Mouse (Mus musculus) thymus, postnatal 14 days (tissue): Measurements from ENCODE around the gene Pdzph1.

Source experiments
- DNase-seq: peaks from one replicate; pipeline ENCODE4 v3.0.0; 2021

Pdzph1 gene

GRCm38 (mm10) chr17:58991275-58991674, at the start of gene Pdzph1:
TSS of gene Pdzph1 (minus strand) at chr17:58991375.
- no peak for DNase-seq

- no peak for DNase-seq
Observed at GRCm38 (mm10) chr17:59039754-59040153, 48.6 kb upstream of the Pdzph1 start.

DNA sequence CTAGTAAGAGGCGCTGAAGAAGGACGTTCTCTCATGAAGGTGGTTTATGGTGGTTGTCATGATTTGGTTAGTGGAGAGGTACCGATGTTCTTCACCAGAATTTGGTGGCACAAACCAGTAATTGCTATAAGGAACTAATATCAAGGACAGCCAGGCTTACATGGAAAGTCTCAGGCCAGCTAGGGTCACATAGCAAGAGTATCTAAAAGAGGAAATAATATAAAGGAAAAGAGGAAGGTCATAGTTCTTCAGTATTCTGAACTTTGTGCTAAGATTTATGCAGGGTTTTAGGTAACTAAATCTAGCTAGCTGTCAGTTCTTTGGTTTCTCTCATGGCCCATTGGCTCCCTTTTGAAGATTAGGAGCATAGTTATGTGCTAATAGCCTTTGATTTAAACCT, 42.3 kb upstream of the Pdzph1 start:
- no peak for DNase-seq

DNA sequence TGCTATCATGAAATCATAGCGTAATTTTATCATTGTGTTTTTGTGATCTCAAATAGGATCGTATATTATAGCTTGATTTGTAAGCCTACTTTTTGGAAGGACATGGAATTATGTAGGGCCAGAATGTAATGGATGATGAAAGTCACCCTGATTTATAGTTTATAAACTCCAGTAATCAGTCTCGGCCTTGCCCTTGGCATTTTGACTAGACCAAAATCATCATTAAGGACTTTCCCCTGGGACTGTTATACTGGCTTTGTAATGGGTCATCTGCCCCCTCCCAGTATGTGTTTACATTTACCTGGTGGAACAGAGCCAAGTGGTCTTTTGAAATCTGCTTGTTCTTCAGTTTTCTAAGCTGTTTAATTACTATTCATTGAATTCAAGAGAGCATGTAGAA, 35.2 kb upstream of the Pdzph1 start:
- no peak for DNase-seq

DNA sequence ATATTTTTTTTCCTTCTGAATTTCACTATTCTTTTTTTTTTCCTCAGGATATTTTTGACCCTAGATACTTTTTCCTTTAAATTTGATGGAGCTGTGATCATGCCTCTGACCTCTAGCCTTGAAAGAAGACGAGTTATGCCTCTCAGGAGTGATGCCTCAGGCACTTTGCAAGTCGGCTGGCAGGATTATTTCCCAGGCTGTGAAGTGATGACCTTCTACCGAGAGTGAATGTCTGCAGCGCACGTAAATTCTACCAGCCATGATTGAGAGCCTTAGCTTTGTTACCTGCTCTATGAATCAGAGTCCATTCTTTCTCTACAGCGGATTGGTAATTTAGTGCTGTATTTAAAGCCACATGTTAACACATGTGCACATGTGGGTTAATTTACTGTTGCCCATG, 33.3 kb upstream of the Pdzph1 start:
- DNase-seq, result no peak

DNA sequence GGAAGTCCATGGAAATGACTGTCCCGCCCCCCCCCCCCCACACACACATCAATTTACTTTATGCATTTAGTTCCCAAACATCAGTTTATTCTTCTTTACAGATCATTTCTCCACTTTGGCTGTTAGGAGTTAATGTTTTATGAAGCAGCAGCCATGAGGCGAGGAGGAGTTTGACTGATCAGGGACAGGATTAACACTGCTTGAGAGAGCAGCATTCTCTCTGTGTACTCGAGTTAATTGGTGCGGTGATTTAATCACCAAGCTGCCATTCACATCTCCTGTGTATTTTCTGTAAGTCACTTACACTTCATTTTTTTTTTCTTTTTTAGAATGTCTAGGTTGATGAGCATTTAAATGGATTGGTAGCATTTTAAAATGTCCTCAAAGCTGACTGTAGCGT, 32.8 kb upstream of the Pdzph1 start:
- no peak for DNase-seq

GRCm38 (mm10) chr17:59018666-59019065, 27.5 kb upstream of the Pdzph1 start:
- DNase-seq, result no peak

DNA sequence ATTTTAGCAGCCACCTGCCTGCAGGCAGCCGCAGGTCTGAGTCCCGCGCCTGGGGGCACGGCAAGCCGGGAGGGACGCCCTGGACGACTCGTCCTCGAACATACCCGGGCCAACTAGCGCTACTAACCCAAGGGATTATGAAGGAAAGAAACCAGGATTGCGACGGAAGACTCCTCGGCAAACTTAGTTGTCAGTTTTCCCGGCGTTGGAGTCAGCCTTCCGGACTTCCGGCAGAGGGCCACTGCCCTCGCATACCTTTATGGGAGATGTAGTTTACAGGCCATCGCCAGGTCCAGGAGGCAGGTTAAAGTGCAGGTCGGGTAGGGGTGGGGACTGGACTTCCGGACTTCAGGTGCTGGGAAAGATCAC, 21.9 kb upstream of the Pdzph1 start, which contains the start of gene Nudt12:
Gene Nudt12 (minus strand): TSS at position 282 of the 369 bp plus-strand sequence.
- DNase-seq, result peak; percentile 65

DNA sequence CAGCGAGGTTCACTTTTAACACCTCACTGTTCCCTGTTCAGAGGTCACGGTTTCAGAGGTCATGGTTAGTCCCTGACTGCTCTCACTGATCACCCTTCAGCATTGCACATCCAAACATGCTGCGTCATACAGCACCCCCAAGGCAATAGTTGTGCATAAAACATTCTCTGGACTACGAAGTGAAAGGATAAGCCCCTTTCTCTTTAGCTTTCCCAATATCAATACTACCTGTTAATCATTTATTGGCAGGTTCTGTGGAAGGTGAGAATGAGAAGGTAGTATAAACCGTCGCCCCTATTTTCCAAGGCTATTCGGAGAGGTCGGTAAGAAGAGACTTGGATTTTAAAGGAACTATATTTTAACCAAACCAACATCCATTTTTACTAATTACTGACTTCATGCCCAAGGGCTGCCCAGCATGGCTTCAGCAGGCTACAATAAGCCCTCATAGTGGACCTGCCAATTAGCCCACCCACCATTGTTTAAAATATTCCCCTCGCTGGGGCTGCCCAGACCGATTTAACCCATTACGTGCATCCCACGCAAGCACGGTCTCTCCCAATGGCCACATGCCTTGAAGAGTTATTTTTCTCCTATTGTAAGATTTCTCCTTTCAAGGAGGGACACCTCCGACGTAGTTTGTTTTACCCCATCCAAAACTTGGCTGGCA, 21.4 kb upstream of the Pdzph1 start:
- DNase-seq, result no peak

DNA sequence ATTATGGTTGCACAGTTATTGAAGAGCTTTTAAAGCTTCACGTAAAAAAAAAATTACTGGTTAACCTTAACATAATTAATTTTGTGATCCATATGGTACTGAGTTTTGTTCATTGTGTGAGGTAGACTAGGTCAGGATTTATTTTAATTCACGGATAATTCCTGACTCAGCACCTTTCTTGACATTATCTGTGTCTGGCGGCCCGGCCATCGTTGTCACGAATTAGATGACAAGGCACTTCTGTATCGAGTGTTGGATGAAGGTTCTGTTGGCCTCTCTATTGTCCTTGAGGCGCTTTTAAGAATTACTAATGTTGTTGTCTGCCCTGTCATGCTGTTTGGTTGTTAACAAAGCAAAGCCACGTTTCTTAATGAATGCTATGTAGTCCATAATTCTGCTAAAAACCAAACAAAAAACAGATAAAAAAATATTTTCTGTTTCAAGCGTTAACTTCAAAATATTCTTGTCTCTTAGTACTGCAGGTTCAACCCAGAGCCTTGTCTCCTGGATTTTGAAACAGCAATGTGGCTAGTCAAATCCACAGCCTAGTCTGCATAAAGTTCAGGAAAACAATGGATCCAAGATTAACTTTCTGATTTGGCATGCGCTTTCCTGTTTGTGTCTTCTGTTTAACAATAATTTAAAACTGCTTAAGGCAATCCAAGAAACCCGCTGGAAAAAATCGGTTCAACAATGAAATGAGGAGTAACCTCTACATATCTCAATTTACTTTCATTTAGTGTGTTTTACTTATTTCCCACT, 20.6 kb upstream of the Pdzph1 start:
- no peak for DNase-seq

DNA sequence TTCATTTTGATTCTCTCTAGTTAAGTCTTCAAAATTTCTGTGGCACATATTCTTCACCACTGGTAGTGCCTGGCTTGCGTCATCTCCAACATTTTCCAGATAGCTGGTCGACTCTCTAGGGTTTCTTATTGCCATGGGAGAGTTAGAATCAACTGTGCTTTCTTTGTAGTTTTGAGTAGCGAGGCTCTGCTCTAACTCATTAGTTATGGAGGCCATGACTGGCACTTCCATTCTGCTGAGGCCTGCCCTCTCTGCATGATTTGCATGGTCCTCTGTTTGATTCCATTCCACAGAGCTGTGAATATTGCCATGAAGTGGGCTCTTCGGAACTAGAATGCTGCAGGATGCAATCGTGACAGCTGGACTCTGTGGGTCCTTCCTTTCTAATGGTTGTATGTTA, 17.9 kb downstream of the Pdzph1 start:
- DNase-seq, result no peak

DNA sequence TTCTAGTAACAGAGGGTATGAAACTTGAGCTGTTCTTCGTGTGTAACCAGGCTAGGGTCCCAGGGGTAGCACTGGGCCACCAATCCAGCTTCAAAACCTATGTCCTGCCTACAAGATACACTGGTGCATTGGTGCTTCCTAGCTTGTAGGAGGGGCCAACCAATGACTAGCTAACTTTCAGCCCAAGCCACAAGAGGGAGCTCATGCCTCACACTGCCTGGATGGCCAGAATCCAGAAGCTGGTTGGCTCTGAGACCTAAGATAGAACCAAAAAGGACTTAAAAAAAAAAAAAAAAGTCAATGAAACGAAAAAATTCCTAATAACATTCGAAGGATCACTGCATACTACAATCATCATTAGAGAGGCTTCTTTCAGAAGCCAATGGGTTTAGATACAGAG, 31.3 kb downstream of the Pdzph1 start:
- DNase-seq, result peak; percentile 6

DNA sequence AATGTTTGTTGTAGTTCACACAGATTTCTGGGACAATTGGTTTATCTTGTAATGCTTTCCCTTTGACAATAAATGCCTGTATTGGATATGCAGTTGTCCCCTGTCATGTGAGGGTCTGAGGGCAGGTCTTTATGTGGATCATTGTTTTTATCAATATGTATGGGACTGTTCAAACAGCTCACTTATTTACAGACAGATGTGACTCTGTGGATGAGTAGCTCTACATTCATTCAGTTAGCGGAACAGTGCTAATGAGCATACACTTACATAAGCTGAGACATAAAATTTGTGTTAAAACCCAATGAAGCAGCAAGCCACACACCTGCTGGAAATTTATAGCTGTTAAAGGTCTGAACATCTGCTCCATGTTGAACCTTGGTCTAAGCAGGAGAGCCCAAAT, 34.1 kb downstream of the Pdzph1 start:
- DNase-seq, result no peak

- no peak for DNase-seq
Observed at GRCm38 (mm10) chr17:58943015-58943822, 48.0 kb downstream of the Pdzph1 start.

- no peak for DNase-seq
Observed at GRCm38 (mm10) chr17:58938598-58938997, 52.6 kb downstream of the Pdzph1 start.

DNA sequence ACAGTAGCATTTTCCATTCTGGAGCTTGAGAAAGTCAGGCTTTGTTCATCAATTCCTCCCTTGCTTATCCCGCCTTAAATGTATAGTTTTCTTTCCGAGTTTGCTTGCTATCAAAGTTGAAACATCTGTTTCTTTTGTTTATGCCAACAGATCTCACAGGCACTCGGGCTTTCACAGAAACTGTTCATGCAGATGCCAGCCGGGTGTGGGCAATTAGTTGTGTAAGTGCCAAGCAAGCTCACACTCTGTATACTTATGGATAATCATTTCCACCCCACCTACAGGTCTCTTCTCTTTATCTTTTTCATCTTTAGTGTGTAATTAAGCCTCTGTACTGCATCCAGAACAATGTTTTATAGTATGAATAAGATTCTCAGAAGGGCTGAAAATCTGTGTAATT, 53.6 kb downstream of the Pdzph1 start:
- DNase-seq, result no peak

GRCm38 (mm10) chr17:58932983-58933280, 58.2 kb downstream of the Pdzph1 start:
- no peak for DNase-seq

DNA sequence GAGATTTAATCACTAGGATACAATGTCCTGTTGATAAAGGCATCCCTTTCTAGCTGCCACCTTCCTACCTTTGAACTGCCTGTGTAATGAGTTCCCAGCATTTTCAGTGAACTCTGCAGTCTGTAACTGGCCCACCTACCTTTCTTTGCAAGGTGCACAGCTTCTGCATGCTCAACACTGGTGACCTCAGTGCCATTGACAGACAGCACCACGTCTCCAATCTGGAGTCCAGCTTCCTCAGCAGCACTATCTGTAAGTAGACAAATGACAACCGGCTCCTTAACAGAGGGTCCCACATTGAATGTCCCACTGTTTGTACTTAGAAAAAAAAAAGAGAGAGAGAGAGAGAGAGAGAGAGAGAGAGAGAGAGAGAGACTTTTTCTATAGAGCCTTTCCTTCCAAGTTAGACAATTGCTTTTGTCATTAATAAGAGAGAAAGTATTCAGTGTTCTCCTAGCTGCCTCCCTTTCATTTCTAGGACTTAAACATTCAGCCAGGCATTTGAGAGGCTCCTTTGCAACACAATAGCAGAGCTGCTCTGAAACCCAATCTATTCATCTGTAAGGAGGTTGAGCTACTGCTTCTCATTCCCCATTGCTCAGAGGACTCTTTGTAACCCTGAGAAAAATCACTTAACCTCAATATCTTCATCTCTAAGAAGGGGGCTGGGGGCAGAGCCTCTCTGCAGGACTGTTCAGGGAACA, 58.7 kb downstream of the Pdzph1 start:
- no peak for DNase-seq

GRCm38 (mm10) chr17:58924754-58925546, 66.2 kb downstream of the Pdzph1 start:
- no peak for DNase-seq

GRCm38 (mm10) chr17:58923901-58924476, 67.2 kb downstream of the Pdzph1 start:
- DNase-seq, result no peak

DNA sequence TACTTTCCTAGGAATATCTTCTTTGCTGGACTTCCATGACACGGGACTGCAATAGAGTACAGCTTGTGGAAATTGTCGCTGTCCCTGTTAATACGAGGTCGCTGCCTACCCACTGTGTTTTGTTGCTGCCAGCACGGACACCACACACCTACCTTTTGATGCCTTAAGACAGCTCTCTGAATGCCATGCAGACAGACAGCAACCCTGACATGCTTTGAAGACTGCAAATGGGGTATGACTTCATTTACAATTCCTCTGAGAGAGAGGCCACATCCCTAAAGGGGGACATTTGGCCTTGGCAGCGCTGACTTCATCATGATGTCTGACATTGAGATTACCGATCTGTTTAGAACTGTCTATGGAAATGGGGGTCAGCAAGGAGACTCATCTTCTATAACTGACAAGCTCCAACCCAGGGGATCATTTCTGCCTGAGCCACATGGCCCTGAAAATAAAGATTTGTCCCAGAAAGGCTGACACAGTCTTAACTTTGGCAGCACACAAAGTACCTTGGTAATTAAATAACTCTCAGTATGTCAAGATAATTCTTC, 67.8 kb downstream of the Pdzph1 start:
- DNase-seq, result no peak

DNA sequence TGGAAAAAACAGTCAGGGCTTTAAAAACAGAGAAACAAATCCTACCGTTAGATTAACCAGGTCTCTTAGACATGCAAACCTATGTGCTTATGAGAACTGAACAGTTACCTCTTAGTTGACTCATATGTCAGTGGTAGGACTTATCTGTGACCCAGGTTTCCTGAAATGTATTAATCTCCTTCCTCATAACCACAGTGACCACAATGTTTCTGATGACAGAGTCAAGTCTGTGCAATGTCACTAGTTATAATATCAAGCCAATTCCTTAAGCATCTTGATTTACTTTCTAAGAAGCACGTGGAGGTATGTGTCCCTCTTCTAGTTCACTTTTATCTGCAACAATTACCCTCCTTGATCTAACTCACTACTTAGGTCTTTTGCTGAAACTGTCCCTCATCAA, 68.4 kb downstream of the Pdzph1 start:
- no peak for DNase-seq
